Mouse (Mus musculus) myocyte (in vitro differentiated cells): ENCODE data around the gene Ctbp1. TPM values are rescaled to one million over a fixed set of nuclear protein-coding genes. Genes with fewer than 3 reads are reported as not detected.

Experiments
- H3K27me3 ChIP-seq: one replicate; pipeline ENCODE4 v1.6.1; 2011; ENCODE audit not compliant: control insufficient read depth, insufficient read depth, insufficient read length
- H3K36me3 ChIP-seq: one replicate; pipeline ENCODE4 v1.6.1; 2011; ENCODE audit not compliant: control insufficient read depth, insufficient read depth
- H3K4me2 ChIP-seq: one replicate; pipeline ENCODE4 v1.6.1; 2011; ENCODE audit warnings: low read depth, control low read depth
- H3K4me3 ChIP-seq: one replicate; pipeline ENCODE4 v1.5.1; 2011; ENCODE audit warnings: mild to moderate bottlenecking, control low read depth, moderate library complexity
- H3K79me2 ChIP-seq: one replicate; pipeline ENCODE4 v1.6.1; 2011; ENCODE audit not compliant: control insufficient read depth, insufficient read depth
- H3ac ChIP-seq: one replicate; pipeline ENCODE4 v1.6.1; 2011; ENCODE audit not compliant: control insufficient read depth, insufficient read length
- CEBPB ChIP-seq: IDR thresholded peaks from 2 replicates; pipeline ENCODE4 v1.6.1; 2011; ENCODE audit warnings: mild to moderate bottlenecking, moderate library complexity; ENCODE audit not compliant: poor library complexity, insufficient read depth, severe bottlenecking
- E2F4 ChIP-seq: IDR thresholded peaks from one replicate; pipeline ENCODE4 v1.6.1; 2011; ENCODE audit warnings: mild to moderate bottlenecking, control low read depth, moderate library complexity; ENCODE audit not compliant: insufficient read depth
- MAX ChIP-seq: IDR thresholded peaks from one replicate; pipeline ENCODE4 v1.6.1; 2011; ENCODE audit warnings: low read depth, mild to moderate bottlenecking, control low read depth
- MYOD1 ChIP-seq, 3 experiments: IDR thresholded peaks; one replicate each; pipeline ENCODE4 v1.6.1; 2011; ENCODE audit warnings: control low read depth in 2 of 3, low read depth in 2 of 3, mild to moderate bottlenecking in 2 of 3, moderate library complexity in 1 of 3; ENCODE audit not compliant: insufficient read length in 2 of 3, control insufficient read depth in 1 of 3
- MYOG ChIP-seq, 3 experiments: IDR thresholded peaks; one replicate each; pipeline ENCODE4 v1.6.1; 2011; ENCODE audit warnings: control low read depth in 2 of 3, low read depth in 2 of 3, mild to moderate bottlenecking in 2 of 3; ENCODE audit not compliant: insufficient read length in 2 of 3, control insufficient read depth in 1 of 3, insufficient read depth in 1 of 3
- POLR2A ChIP-seq: IDR thresholded peaks from one replicate; pipeline ENCODE4 v1.6.1; 2011; ENCODE audit warnings: low read depth, mild to moderate bottlenecking, control low read depth, moderate library complexity; ENCODE audit not compliant: insufficient read length
- POLR2AphosphoS2 ChIP-seq: IDR thresholded peaks from one replicate; pipeline ENCODE4 v1.6.1; 2011; ENCODE audit warnings: low read depth, control low read depth; ENCODE audit not compliant: insufficient read length
- REST ChIP-seq: IDR thresholded peaks from one replicate; pipeline ENCODE4 v1.6.1; 2011; ENCODE audit warnings: mild to moderate bottlenecking, control low read depth, moderate library complexity; ENCODE audit not compliant: insufficient read depth, insufficient read length
- SRF ChIP-seq: IDR thresholded peaks from one replicate; pipeline ENCODE4 v1.6.1; 2011; ENCODE audit warnings: low read depth; ENCODE audit not compliant: control insufficient read depth, insufficient read length
- TCF12 ChIP-seq: IDR thresholded peaks from one replicate; pipeline ENCODE4 v1.6.1; 2011; ENCODE audit warnings: mild to moderate bottlenecking, control low read depth; ENCODE audit not compliant: poor library complexity, insufficient read depth, severe bottlenecking
- TCF3 ChIP-seq: IDR thresholded peaks from one replicate; pipeline ENCODE4 v1.6.1; 2011; ENCODE audit warnings: low read depth, control low read depth; ENCODE audit not compliant: insufficient read length
- USF1 ChIP-seq: IDR thresholded peaks from one replicate; pipeline ENCODE4 v1.6.1; 2011; ENCODE audit warnings: low read depth, mild to moderate bottlenecking, control low read depth, moderate library complexity
- polyA plus RNA-seq: library from polyadenylated mRNA; unstranded; fragments of >200 nt; fragmentation: generic; extraction: Trizol; gene quantifications from one replicate; pipeline ENCODE4 v1.2.1, GENCODE M21; 2012; ENCODE audit warnings: missing spikeins

The Ctbp1 gene
- polyA plus RNA-seq, 1 experiment = 231 TPM

DNA sequence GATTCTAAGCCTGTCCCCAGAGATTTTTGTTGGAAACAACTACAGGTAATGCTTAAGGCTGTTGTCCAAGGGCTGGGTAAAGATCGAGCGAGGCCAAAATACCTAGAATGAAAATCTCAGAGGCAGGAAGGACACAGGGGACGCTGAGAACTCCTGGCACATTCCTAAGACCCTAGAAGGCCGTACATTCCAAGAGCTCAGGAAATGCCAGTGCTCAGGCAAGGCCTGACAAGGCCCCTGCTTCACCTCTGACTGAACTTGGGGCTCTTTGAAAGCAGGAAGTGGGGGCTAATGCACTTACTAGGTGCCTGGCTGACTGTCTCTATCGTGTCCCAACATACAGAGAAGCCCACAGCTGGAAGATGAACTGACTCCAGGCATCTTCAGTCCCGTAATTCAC, 52.4 kb downstream of the Ctbp1 start:
- no peaks in the 10 kb centered on the region for H3K79me2 ChIP-seq

DNA sequence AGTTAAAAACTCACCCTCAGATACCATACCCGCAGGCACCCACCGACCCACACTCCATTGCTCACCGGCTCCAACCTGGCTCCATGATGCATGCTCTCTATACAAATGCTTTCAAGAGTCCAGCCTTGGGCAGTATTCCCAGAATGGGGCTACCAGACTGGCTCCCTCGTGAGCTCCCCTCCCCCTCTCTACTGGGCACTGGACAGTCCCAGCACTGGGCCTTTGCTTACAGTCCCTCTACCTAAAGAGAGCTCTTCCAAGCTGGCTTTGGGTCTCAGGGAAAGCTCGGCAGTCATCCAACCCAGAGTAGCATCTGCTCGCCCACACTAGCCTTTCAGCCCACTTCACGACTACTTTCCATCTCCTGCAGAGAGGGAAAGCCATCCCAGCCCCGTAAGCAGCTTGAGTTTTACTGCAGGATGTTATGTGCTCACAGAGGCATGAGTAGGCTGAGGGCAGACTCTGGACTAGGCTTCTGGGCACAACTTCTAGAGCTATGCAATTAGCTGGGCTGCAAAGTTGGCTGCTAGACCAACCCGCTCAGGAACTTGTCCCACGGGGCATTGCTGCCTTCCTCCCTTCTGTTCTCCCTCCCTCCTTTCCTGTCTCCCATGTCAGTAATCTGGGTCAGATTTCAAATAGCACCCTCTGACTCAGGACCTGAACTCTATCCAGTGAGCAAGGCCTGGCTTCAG, 54.3 kb downstream of the Ctbp1 start:
- Histone ChIP-seq H3K36me3 (no peaks in the 10 kb centered on the region), H3ac (no peak overlapping the region), H3K4me2 (peak overlapping the region; percentile 47), H3K4me3 (no peak overlapping the region), H3K27me3 (no peaks in the 10 kb centered on the region), H3K79me2 (no peaks in the 10 kb centered on the region)
- TF ChIP-seq SRF = no peak
- TF ChIP-seq TCF12 = no peak
- TF ChIP-seq E2F4 = no peak
- no peak for TF ChIP-seq MAX
- no peak for TF ChIP-seq MYOD1 (IDR thresholded peaks at IDR 0.05; ENCODE audit: control insufficient read depth in 1 of 3, insufficient read length in 2 of 3, low read depth in 2 of 3)
- TF ChIP-seq CEBPB = no peak
- no peak for TF ChIP-seq MYOG (IDR thresholded peaks at IDR 0.05; ENCODE audit: control insufficient read depth in 1 of 3, insufficient read depth in 1 of 3, insufficient read length in 2 of 3, low read depth in 2 of 3)
- TF ChIP-seq USF1 = no peak
- TF ChIP-seq TCF3 = no peak
- TF ChIP-seq POLR2A = no peak
- no peak for TF ChIP-seq POLR2AphosphoS2
- no peak for TF ChIP-seq REST

More for the DNA sequence above, 52.4 kb downstream of the Ctbp1 start:
- TF ChIP-seq MYOG (IDR thresholded peaks at IDR 0.05; ENCODE audit: control insufficient read depth in 1 of 3, insufficient read depth in 1 of 3, insufficient read length in 2 of 3, low read depth in 2 of 3) (no peak), MYOD1 (IDR thresholded peaks at IDR 0.05; ENCODE audit: control insufficient read depth in 1 of 3, insufficient read length in 2 of 3, low read depth in 2 of 3) (no peak), POLR2AphosphoS2 (no peak), TCF3 (no peak), E2F4 (no peak), TCF12 (no peak), MAX (no peak), CEBPB (no peak), REST (no peak), POLR2A (no peak), USF1 (no peak), SRF (no peak)
- no peak overlapping the region for H3K4me3 ChIP-seq
- no peak overlapping the region for H3K4me2 ChIP-seq
- H3K27me3 ChIP-seq = no peaks in the 10 kb centered on the region
- no peak overlapping the region for H3ac ChIP-seq
- H3K36me3 ChIP-seq = no peaks in the 10 kb centered on the region

DNA sequence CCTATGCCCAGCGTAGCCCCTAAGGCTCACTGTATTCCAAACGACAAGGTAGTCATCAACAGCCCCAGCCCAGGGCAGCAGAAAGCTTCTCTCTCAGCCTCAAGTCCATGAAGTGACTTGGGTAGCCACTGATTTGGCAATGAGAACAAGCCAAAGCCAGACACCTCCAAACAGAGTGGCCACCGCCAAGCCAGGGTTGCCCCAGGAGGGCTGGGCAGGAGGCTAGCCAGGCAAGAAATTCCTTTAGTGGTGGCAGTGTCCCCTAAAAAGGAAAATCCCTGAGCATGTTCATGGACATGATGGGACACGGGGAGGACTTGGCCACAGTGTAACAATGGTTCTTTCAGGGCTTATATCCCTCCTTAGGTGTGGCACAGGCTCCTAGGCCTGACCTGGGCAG, 55.0 kb downstream of the Ctbp1 start:
- Histone ChIP-seq H3K36me3 (no peaks in the 10 kb centered on the region), H3K4me3 (no peak overlapping the region), H3K27me3 (no peaks in the 10 kb centered on the region), H3K79me2 (no peaks in the 10 kb centered on the region), H3K4me2 (peak overlapping the region; percentile 47), H3ac (no peak overlapping the region)
- no peak for TF ChIP-seq USF1
- no peak for TF ChIP-seq TCF3
- no peak for TF ChIP-seq MYOG (IDR thresholded peaks at IDR 0.05; ENCODE audit: control insufficient read depth in 1 of 3, insufficient read depth in 1 of 3, insufficient read length in 2 of 3, low read depth in 2 of 3)
- TF ChIP-seq MYOD1 (IDR thresholded peaks at IDR 0.05; ENCODE audit: control insufficient read depth in 1 of 3, insufficient read length in 2 of 3, low read depth in 2 of 3) = no peak
- TF ChIP-seq E2F4 = no peak
- no peak for TF ChIP-seq SRF
- TF ChIP-seq POLR2AphosphoS2 = no peak
- TF ChIP-seq TCF12 = no peak
- TF ChIP-seq POLR2A = no peak
- TF ChIP-seq MAX = no peak
- TF ChIP-seq REST = no peak

DNA sequence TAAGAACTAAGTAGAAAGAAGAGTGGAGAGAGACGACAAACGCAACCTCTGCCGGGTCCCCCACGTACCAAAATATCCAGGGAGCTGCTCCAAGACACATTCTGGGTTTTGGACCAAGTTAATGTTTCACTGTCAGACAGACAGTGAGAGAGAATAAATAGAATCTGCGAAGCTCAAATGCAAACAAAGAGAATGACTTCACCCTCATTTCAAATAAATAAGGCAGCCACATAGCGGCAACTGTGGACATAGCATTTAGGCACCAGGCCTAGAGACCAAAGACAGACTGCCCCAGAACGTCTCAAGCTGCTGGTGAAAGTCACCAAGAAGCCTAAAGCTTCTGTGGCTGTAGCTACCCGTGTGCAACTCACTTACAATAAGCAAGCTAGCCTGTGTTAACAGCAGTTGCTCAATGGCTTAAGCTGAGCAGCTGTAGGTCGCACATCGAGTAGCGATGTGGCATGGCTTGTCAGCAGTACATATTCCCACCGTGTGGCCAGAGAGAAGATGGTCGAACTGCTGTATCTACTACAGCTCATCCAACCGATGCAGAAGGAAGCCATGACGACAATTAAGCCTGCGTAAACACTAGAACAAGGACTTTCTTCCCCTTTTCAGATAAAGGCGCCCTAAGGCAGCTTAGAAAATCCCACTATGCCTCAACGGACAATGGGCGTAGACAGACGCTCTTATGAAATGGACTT, 55.9 kb downstream of the Ctbp1 start:
- H3K4me2 ChIP-seq = peak overlapping the region; percentile 32
- no peaks in the 10 kb centered on the region for H3K27me3 ChIP-seq
- TF ChIP-seq TCF3 (no peak), REST (no peak), USF1 (no peak), E2F4 (no peak), MYOG (IDR thresholded peaks at IDR 0.05; ENCODE audit: control insufficient read depth in 1 of 3, insufficient read depth in 1 of 3, insufficient read length in 2 of 3, low read depth in 2 of 3) (no peak), CEBPB (no peak), MYOD1 (IDR thresholded peaks at IDR 0.05; ENCODE audit: control insufficient read depth in 1 of 3, insufficient read length in 2 of 3, low read depth in 2 of 3) (no peak), POLR2AphosphoS2 (no peak), POLR2A (no peak), TCF12 (no peak), SRF (no peak), MAX (no peak)
- no peak overlapping the region for H3ac ChIP-seq
- H3K36me3 ChIP-seq = no peaks in the 10 kb centered on the region
- no peaks in the 10 kb centered on the region for H3K79me2 ChIP-seq
- no peak overlapping the region for H3K4me3 ChIP-seq

DNA sequence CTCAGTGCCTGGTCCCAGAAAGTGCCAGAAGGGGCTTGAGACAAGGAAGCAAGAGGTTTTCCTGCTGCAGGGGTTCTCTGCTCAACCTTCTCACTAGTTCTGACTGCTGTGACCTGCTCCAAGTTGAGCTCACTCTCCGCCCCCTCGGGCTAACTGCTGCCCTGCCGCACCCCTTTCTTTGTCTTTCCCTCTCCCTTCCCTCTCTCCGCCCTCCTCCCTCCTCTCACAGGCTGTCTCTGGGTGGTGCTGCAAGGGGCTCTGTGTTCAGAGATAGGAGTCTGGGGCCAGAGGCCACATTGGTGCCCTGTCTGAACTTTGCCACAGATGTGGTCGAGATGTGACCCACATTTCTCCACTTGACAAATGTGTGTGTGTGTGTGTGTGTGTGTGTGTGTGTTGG, 56.7 kb downstream of the Ctbp1 start, which contains the start of gene Spon2:
Gene Spon2, minus strand, starts transcription at position 375 of the 400 bp plus-strand sequence.
- TF ChIP-seq TCF12 (no peak), MYOD1 (IDR thresholded peaks at IDR 0.05; ENCODE audit: control insufficient read depth in 1 of 3, insufficient read length in 2 of 3, low read depth in 2 of 3) (no peak), REST (no peak), MAX (no peak), USF1 (no peak), MYOG (IDR thresholded peaks at IDR 0.05; ENCODE audit: control insufficient read depth in 1 of 3, insufficient read depth in 1 of 3, insufficient read length in 2 of 3, low read depth in 2 of 3) (no peak)
- H3K4me3 ChIP-seq = no peak within 1 kb of the TSS

More for the DNA sequence above, 56.7 kb downstream of the Ctbp1 start, which contains the start of gene Spon2:
- H3K79me2 ChIP-seq = no peaks in the 10 kb centered on the region
- no peaks in the 10 kb centered on the region for H3K36me3 ChIP-seq
- peak within 1 kb of the TSS; percentile 32 for H3K4me2 ChIP-seq
- no peaks in the 10 kb centered on the region for H3K27me3 ChIP-seq
- H3ac ChIP-seq = no peak within 1 kb of the TSS
